Mouse (Mus musculus) limb, embryonic 15.5 days (tissue): ENCODE measurements around the gene Lca5l. TPM values are rescaled to one million over a fixed set of nuclear protein-coding genes. Genes with fewer than 3 reads are reported as not detected.
A peak's percentile ranks its signal among the peaks of the same experiment; 100 is the strongest.

ENCODE experiments used
- ATAC-seq: fragments of 200-750 bp; cut with Nextera tagmentation; 2 replicates; pipeline ENCODE4 v1.8.0; 2017; ENCODE audit warnings: low read depth, moderate TSS enrichment; ENCODE audit not compliant: insufficient number of reproducible peaks, low FRiP score, low TSS enrichment
- H3K27ac ChIP-seq: fragments of 300-500 bp; sonication (generic); 2 replicates; pipeline ENCODE4 v1.5.1; 2015; ENCODE audit warnings: moderate library complexity, mild to moderate bottlenecking, inconsistent platforms
- H3K27me3 ChIP-seq: fragments of 300-500 bp; sonication (generic); 2 replicates; pipeline ENCODE4 v1.6.1; 2015; ENCODE audit warnings: inconsistent platforms
- H3K36me3 ChIP-seq: fragments of 300-500 bp; sonication (generic); 2 replicates; pipeline ENCODE4 v1.6.1; 2015; ENCODE audit warnings: inconsistent platforms
- H3K4me1 ChIP-seq: fragments of 300-500 bp; sonication (generic); 2 replicates; pipeline ENCODE4 v1.6.1; 2015; ENCODE audit warnings: inconsistent platforms
- H3K4me2 ChIP-seq: fragments of 300-500 bp; sonication (generic); 2 replicates; pipeline ENCODE4 v1.6.1; 2015; ENCODE audit warnings: mild to moderate bottlenecking, inconsistent platforms
- H3K4me3 ChIP-seq: fragments of 300-500 bp; sonication (generic); 2 replicates; pipeline ENCODE4 v1.5.1; 2015; ENCODE audit warnings: mild to moderate bottlenecking, inconsistent platforms
- H3K9ac ChIP-seq: fragments of 300-500 bp; sonication (generic); 2 replicates; pipeline ENCODE4 v1.6.1; 2015; ENCODE audit warnings: inconsistent platforms
- H3K9me3 ChIP-seq: fragments of 300-500 bp; sonication (generic); 2 replicates; pipeline ENCODE4 v1.6.1; 2016; ENCODE audit warnings: inconsistent platforms
- WGBS: fragments of 180-500 bp; shearing (Covaris S2); methylation state at CpG from one replicate; pipeline ENCODE4 v1.1.7; 2015; 5-methylcytosine and 5-hydroxymethylcytosine counted together
- polyA plus RNA-seq: library from polyadenylated mRNA; unstranded; fragments of >200 nt; fragmentation: Nextera tagmentation; extraction: Ambion mirVana; gene quantifications from 2 replicates; pipeline ENCODE4 v1.2.1, GENCODE M21; 2015

Lca5l gene
- 1.2 and 1.6 TPM in 2 replicates for polyA plus RNA-seq

- H3K4me2 ChIP-seq: peak within 1 kb of the TSS; percentile 86
- 1% methylated on average over 77 of the region's 77 CpGs for WGBS
- H3K4me1 ChIP-seq: peaks cover 5% of the 10 kb centered on the region; the same call in 1 of the 2 replicates
- H3K36me3 ChIP-seq: no peaks in the 10 kb centered on the region
- ATAC-seq: peak; percentile 92
- no peaks in the 10 kb centered on the region for H3K9me3 ChIP-seq
- H3K4me3 ChIP-seq: peak within 1 kb of the TSS; percentile 70
- no peaks in the 10 kb centered on the region for H3K27me3 ChIP-seq
- H3K9ac ChIP-seq: peak within 1 kb of the TSS; percentile 65
- H3K27ac ChIP-seq: peak within 1 kb of the TSS; percentile 78
These were observed at the start of gene Lca5l for GRCm38 (mm10) chr16:96191531-96192506. TSS of gene Lca5l (minus strand) at chr16:96192271.

- no peak for ATAC-seq
- 62% methylated on average over 17 of the region's 17 CpGs for WGBS
- Histone ChIP-seq H3K9ac (no peak within 1 kb of the TSS), H3K27me3 (no peaks in the 10 kb centered on the region), H3K4me3 (no peak within 1 kb of the TSS), H3K9me3 (no peaks in the 10 kb centered on the region), H3K36me3 (no peaks in the 10 kb centered on the region), H3K4me1 (no peaks in the 10 kb centered on the region), H3K4me2 (no peak within 1 kb of the TSS), H3K27ac (peak within 1 kb of the TSS; percentile 57; the same call in 1 of the 2 replicates)
These were observed 43.4 kb upstream of the Lca5l start, which contains the start of gene B3galt5 for GRCm38 (mm10) chr16:96235366-96235970. TSS of gene B3galt5 (plus strand) at chr16:96235801.

- Histone ChIP-seq H3K4me3 (no peak overlapping the region), H3K4me2 (no peak overlapping the region), H3K36me3 (no peaks in the 10 kb centered on the region), H3K27me3 (no peaks in the 10 kb centered on the region), H3K27ac (no peak overlapping the region), H3K9me3 (no peaks in the 10 kb centered on the region), H3K9ac (no peak overlapping the region), H3K4me1 (no peaks in the 10 kb centered on the region)
- no peak for ATAC-seq
- WGBS: 86% methylated on average over 8 of the region's 8 CpGs
These were observed 41.9 kb upstream of the Lca5l start for GRCm38 (mm10) chr16:96233996-96234395.

GRCm38 (mm10) chr16:96231974-96232373 lies 39.9 kb upstream of the Lca5l start:
- H3K36me3 ChIP-seq: no peaks in the 10 kb centered on the region
- ATAC-seq: no peak
- H3K27me3 ChIP-seq: no peaks in the 10 kb centered on the region
- 85% methylated on average over 8 of the region's 8 CpGs for WGBS
- H3K4me3 ChIP-seq: no peak overlapping the region
- no peak overlapping the region for H3K27ac ChIP-seq
- no peak overlapping the region for H3K9ac ChIP-seq
- no peak overlapping the region for H3K4me2 ChIP-seq
- H3K4me1 ChIP-seq: no peaks in the 10 kb centered on the region
- H3K9me3 ChIP-seq: no peaks in the 10 kb centered on the region

GRCm38 (mm10) chr16:96231251-96231650 lies 39.2 kb upstream of the Lca5l start:
- ATAC-seq: no peak
- Histone ChIP-seq H3K9ac (no peak overlapping the region), H3K4me3 (no peak overlapping the region), H3K36me3 (no peaks in the 10 kb centered on the region), H3K27ac (no peak overlapping the region), H3K27me3 (no peaks in the 10 kb centered on the region), H3K4me1 (no peaks in the 10 kb centered on the region), H3K4me2 (no peak overlapping the region), H3K9me3 (no peaks in the 10 kb centered on the region)
- WGBS: 84% methylated on average over 4 of the region's 4 CpGs

- WGBS: 34% methylated on average over 11 of the region's 11 CpGs
- ATAC-seq: no peak
- H3K9me3 ChIP-seq: no peaks in the 10 kb centered on the region
- H3K9ac ChIP-seq: no peak overlapping the region
- no peaks in the 10 kb centered on the region for H3K27me3 ChIP-seq
- no peak overlapping the region for H3K4me3 ChIP-seq
- no peak overlapping the region for H3K4me2 ChIP-seq
- no peaks in the 10 kb centered on the region for H3K36me3 ChIP-seq
- no peak overlapping the region for H3K27ac ChIP-seq
- no peaks in the 10 kb centered on the region for H3K4me1 ChIP-seq
These were observed 38.3 kb upstream of the Lca5l start for GRCm38 (mm10) chr16:96230411-96230810.

GRCm38 (mm10) chr16:96229044-96229555 lies 37.0 kb upstream of the Lca5l start:
- H3K27ac ChIP-seq: no peak overlapping the region
- ATAC-seq: no peak
- no peak overlapping the region for H3K4me3 ChIP-seq
- H3K9ac ChIP-seq: no peak overlapping the region
- H3K4me2 ChIP-seq: no peak overlapping the region
- H3K36me3 ChIP-seq: no peaks in the 10 kb centered on the region
- H3K4me1 ChIP-seq: no peaks in the 10 kb centered on the region
- H3K27me3 ChIP-seq: no peaks in the 10 kb centered on the region
- H3K9me3 ChIP-seq: no peaks in the 10 kb centered on the region
- WGBS: 60% methylated on average over 8 of the region's 8 CpGs

- WGBS: 59% methylated on average over 13 of the region's 13 CpGs
- H3K27me3 ChIP-seq: no peaks in the 10 kb centered on the region
- H3K9ac ChIP-seq: no peak overlapping the region
- H3K4me3 ChIP-seq: no peak overlapping the region
- no peaks in the 10 kb centered on the region for H3K9me3 ChIP-seq
- ATAC-seq: no peak
- no peaks in the 10 kb centered on the region for H3K36me3 ChIP-seq
- no peak overlapping the region for H3K27ac ChIP-seq
- H3K4me1 ChIP-seq: no peaks in the 10 kb centered on the region
- no peak overlapping the region for H3K4me2 ChIP-seq
These were observed 36.4 kb upstream of the Lca5l start for GRCm38 (mm10) chr16:96228438-96228837.

- H3K9me3 ChIP-seq: no peaks in the 10 kb centered on the region
- 83% methylated on average over 1 of the region's 1 CpGs for WGBS
These were observed 30.4 kb upstream of the Lca5l start for GRCm38 (mm10) chr16:96222452-96222851.

GRCm38 (mm10) chr16:96221959-96222358 lies 29.9 kb upstream of the Lca5l start:
- Histone ChIP-seq H3K9ac (no peak overlapping the region), H3K4me1 (no peaks in the 10 kb centered on the region), H3K27me3 (no peaks in the 10 kb centered on the region), H3K9me3 (no peaks in the 10 kb centered on the region), H3K27ac (no peak overlapping the region), H3K36me3 (no peaks in the 10 kb centered on the region), H3K4me3 (no peak overlapping the region), H3K4me2 (no peak overlapping the region)
- no peak for ATAC-seq
- 81% methylated on average over 3 of the region's 3 CpGs for WGBS

More at GRCm38 (mm10) chr16:96222452-96222851, 30.4 kb upstream of the Lca5l start:
- Histone ChIP-seq H3K27ac (no peak overlapping the region), H3K4me2 (no peak overlapping the region), H3K4me3 (no peak overlapping the region), H3K4me1 (no peaks in the 10 kb centered on the region), H3K9ac (no peak overlapping the region), H3K36me3 (no peaks in the 10 kb centered on the region), H3K27me3 (no peaks in the 10 kb centered on the region)
- no peak for ATAC-seq

- Histone ChIP-seq H3K4me2 (no peak overlapping the region), H3K4me3 (no peak overlapping the region), H3K27ac (no peak overlapping the region), H3K36me3 (no peaks in the 10 kb centered on the region), H3K9me3 (no peaks in the 10 kb centered on the region), H3K27me3 (no peaks in the 10 kb centered on the region), H3K4me1 (no peaks in the 10 kb centered on the region), H3K9ac (no peak overlapping the region)
- no peak for ATAC-seq
- 65% methylated on average over 5 of the region's 5 CpGs for WGBS
These were observed 29.4 kb upstream of the Lca5l start for GRCm38 (mm10) chr16:96221491-96221890.

GRCm38 (mm10) chr16:96213027-96213426 lies 21.0 kb upstream of the Lca5l start:
- Histone ChIP-seq H3K4me3 (no peak overlapping the region), H3K4me2 (no peak overlapping the region), H3K4me1 (0 out of 2 replicates have a peak, but pooled peaks cover 3% of the 10 kb centered on the region), H3K9ac (no peak overlapping the region), H3K27me3 (no peaks in the 10 kb centered on the region), H3K27ac (no peak overlapping the region), H3K36me3 (no peaks in the 10 kb centered on the region), H3K9me3 (no peaks in the 10 kb centered on the region)
- ATAC-seq: no peak
- 92% methylated on average over 4 of the region's 4 CpGs for WGBS
